Mouse (Mus musculus) right cerebral cortex, postnatal 36 days (tissue): ENCODE measurements at regions not wholly inside any gene's neighbourhood (a gene's known extent, or its start where the extent isn't known, plus 50 kb on each side); places are given as distances from the start of the nearest gene placed in this dataset.

Experiments
- DNase-seq, 2 experiments: peaks; one replicate each; pipeline ENCODE4 v3.0.0; 2022; ENCODE audit warnings: low spot score in 2 of 2, mixed read lengths in 1 of 2

- DNase-seq, result no peak
Measured at GRCm38 (mm10) chr3:56810548-56811071, 491.2 kb downstream of the Tm4sf1 start.

- DNase-seq, result no peak
Measured at GRCm38 (mm10) chr3:56793054-56793453, 508.7 kb downstream of the Tm4sf1 start.

DNA sequence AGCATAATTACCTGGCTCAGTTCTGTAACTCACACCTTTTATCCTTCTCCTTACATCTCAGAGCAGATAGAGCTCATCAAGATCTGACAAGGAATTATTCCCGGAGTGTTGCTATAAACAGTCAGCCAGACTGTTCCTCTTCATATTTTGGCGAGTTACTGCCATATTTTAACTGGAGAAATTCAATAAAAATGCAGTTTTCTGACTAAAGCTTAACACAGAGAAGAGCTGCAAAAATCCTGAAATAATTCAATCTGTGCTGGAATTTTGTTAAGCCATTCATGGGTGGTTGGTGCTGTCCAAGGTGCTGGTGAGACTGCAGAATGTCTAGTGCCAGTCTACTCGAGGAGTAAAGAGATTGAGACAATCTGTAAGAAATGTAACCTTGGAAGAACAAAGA is 512.6 kb downstream of the Tm4sf1 start:
- peak in 1 of 2 experiments; percentile 3 for DNase-seq

DNA sequence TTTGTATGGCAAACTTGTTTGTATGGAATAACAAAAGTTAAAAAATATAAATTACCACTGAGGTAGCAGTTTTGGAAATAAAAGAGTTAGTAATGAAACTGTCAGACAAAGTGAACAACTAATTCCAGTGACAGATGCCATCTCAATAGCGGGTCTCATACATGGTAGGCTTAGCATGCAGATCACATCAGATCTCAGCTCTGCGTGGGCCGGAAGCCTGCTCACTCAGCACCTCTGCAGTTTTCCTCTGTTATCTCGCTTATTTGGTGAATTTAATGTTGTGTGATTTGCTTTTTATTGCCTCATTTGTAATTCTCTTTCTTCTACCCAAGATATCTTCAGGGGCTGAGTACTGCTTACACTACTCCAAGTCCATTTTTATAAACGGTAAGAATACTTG is 527.9 kb downstream of the Tm4sf1 start:
- no peak for DNase-seq

DNA sequence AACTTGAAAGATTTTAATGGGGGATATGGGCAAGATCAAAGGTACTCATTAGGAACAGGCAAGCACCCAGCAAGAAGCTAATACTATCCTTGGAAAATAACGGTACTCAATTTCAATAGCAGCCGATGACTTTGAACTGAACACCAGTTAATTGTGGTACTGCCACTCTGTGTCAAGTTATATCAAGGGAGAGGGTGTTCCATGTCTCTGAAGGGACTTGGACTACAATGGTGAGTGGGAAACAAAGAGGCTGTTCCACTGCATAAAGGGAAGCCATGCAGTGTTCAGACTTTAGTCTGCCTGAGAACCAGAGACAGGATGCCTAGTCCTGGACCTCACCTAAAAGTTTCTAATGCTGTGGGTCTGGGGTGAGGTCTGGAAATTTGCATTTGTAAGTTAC is 531.6 kb downstream of the Tm4sf1 start:
- DNase-seq, result no peak

DNA sequence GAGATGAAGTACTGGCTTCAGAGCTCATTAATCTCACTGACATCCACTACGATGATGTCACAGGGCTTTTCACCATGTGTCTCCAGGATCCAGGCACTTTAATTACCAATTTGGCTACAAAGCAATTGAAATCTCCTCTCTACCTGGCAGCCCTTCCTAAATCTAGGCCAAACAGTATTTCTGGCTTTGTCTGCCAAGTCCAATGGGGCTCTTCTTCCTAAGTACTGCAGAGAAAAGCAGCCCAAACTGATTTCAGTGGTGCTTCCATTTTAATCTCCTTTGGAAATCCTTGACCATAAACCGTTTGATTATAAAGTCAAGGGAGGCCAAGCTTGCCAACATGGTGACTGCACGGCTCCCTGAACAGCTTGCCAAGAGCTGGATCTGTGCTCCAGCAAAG is 534.7 kb downstream of the Tm4sf1 start:
- no peak for DNase-seq

GRCm38 (mm10) chr3:56764336-56764735 is 537.5 kb downstream of the Tm4sf1 start:
- no peak for DNase-seq

DNA sequence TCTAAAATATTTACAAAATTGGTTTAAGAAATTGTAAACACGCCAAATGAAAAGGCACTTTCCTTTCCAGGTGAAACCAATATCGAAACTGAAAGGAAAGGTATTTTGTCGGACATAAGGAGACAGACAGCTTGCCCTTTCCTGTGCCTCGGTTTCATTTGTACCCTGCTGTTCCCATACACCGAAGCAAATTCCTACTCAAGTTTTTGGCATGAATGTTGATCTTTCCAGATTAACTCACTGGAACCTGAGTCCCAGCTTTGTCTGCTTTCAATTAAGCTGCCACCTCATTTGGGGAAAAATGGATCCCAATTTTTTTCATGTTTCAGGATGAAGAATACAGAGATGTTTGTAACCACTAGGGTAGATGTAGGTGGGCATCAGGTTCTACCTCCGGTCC is 537.9 kb downstream of the Tm4sf1 start:
- no peak for DNase-seq

DNA sequence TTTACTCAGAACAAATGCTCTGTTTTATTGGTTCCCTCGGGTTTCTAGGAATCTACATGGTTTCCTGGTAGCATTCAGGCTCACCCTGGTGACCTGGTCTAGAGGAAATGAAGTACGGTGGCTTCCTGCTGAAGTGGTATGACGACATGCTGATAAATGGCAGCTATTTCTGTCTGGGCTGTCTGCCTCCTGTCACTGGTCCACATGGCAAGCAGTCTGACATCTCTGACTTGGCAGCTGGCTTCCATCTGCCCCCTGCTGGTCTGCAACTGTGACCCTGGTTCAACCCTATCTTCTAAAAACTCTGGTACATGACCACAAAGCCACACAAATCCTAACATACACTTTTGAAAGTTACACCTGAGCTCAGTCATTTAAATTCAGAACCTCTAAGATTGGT is 548.1 kb downstream of the Tm4sf1 start:
- no peak for DNase-seq

- no peak for DNase-seq
Measured at GRCm38 (mm10) chr3:56751926-56752325, 549.9 kb downstream of the Tm4sf1 start.

DNA sequence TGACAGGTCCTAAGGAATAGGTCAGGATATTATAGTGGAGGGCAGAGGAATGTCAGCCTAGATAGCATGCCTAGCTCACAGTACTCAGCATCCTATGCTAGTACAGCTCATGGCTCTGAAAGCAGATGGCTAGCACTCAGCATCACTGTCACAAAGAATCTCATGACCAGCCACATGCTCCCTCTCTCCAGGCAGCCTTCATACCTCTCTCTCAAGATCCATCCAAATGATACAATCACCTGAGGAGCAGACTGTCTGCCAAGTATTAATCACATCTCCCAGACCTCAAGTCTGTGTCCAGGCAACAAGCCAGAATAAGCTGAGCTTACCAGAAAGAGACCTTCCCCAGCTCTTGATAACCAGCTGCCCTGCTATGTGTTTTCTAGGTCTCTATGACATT is 557.4 kb upstream of the Nbea start:
- no peak for DNase-seq

GRCm38 (mm10) chr3:56739451-56739850 is 556.0 kb upstream of the Nbea start:
- DNase-seq, result no peak

- no peak for DNase-seq
Measured at GRCm38 (mm10) chr3:56730849-56731248, 547.3 kb upstream of the Nbea start.

DNA sequence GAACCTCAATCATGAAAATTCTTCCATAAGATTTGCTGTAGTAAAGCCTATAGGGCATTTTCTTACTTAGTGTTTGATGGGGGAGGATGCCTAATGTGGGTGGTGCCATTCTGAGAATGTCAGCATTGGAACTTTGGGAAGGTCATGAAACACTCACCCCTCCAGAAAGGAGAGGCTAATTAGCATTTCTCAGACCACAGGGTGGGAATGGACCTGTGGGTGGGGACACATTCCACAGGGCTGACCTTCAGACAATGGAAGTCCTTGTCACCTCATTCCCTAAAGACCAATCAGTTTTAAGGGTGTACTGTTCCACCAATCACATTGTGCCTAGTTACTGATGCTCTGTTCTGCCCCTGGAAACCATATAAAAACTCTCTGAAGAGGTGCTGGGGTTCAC is 541.5 kb upstream of the Nbea start:
- DNase-seq, result no peak

- no peak for DNase-seq
Measured at GRCm38 (mm10) chr3:56708260-56708659, 524.8 kb upstream of the Nbea start.

DNA sequence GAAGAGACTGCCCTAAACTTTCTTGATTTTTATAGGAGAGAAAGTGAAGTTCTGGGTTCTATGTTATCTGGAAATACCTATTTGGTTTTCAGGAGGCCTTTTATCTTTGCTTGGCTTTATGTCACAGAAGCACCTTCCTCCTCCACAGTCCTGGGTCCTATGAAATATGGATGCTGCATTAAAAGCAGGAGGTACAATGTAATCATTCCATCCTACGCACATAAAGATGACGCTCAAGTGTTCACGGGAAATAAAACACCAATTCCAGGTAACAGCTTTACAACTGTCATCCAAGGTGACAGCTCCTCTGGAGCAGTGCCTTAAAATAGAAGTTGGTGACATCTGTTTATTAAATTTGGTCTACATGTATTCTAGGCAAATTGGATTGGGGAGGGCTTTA is 523.8 kb upstream of the Nbea start:
- DNase-seq, result no peak

- DNase-seq, result no peak
Measured at GRCm38 (mm10) chr3:56706038-56706437, 522.5 kb upstream of the Nbea start.

DNA sequence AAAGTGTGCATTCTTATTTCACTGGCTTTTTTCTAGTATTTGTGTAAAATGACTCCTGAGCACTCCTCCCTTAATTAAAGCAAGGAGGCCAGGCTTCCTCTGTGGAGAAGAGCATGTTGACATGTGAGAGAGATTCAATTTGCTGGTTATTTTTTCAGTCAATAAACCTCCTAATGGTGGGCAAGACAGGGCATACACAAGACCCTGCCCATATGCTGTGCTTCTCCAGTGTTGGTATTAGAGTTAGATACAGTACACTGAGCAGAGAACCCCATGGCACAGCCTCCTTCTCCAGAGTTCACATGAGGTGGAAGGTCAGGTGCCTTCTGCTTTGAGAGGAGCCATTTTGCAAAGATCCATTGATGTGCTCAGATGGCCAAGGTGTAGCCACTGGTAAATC is 515.4 kb upstream of the Nbea start:
- no peak for DNase-seq

DNA sequence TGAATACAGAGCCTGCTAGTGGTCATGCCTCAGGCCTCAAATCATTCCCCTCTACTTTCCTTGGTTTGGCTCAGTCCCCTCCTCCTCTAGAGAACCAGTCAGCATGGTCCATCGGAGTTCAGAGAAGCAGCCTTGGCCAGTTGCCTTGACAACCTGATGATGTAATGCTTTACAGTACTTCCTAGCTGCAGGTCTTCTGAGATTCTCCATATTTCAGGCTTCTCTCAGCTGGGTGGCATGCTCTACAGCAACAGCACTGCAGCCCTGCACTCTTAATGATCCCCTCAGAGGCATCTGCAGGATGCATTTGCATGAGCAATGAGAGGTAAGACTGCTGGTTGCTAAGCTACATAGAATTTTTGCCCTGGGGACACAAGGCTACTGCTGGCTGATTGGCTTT is 514.7 kb upstream of the Nbea start:
- DNase-seq, result peak; percentile 1 to 20

DNA sequence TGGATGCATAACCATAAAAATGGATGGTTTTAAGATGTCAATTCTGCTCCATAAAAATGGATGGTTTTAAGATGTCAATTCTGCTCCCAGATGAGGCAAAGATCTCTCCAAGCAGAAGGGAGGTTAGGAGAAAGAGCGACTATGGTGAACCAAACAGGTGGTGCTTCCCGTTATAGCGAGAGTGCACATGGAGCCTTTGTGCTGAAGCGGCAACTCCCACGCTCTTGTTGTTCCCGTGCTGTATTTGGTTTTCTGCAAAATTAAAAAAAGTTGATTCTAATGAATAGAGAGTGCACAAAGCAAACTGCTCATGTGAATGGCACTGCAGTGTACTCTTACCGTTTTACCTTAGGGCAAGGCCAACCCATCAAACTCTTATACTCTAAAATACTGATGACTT is 497.5 kb upstream of the Nbea start:
- DNase-seq, result no peak

DNA sequence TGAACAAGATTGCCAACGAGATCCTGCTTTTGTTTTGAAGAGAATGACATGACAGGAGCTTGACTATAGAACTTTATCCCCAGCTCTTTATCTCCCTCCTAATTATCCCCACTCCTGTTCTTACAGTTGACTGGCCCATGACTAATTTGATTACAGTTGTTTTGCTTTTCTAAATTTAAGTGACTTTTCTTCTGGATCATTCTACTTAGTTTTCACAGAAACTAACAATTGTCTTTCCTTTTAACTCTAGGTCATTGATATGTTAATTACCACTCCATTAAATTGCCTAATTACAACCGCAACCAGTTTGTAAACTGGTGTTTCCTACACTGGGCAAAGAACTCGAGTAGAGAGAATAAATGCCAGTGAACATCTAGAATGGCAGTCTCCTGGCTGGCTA is 485.3 kb upstream of the Nbea start:
- DNase-seq, result no peak

DNA sequence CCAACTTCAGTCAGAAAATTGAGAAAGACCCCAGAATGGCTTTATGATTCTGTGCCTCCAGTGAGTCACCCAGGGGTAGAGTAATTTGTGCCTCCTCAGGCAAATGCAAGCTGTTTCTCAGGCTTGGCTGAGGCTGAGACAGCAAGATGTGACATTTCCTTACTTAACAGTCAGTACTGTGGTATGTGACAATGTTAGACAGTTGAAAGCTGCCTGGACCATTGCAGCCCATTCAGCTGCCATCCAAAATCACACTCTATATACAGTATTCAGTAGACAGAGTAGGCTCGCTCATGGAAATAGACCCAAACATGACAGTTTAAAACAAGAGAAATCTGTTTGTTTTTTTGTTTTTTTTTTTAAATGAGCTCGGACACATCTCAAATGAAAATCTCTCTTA is 477.1 kb upstream of the Nbea start:
- no peak for DNase-seq

GRCm38 (mm10) chr3:56647313-56647712 is 463.8 kb upstream of the Nbea start:
- DNase-seq, result no peak
